Mouse (Mus musculus) myocyte (in vitro differentiated cells): ENCODE measurements around the gene Olfml1.

ENCODE experiments used
- CEBPB ChIP-seq: IDR thresholded peaks from 2 replicates; pipeline ENCODE4 v1.6.1; 2011; ENCODE audit warnings: mild to moderate bottlenecking, moderate library complexity; ENCODE audit not compliant: poor library complexity, insufficient read depth, severe bottlenecking
- MAX ChIP-seq: IDR thresholded peaks from one replicate; pipeline ENCODE4 v1.6.1; 2011; ENCODE audit warnings: low read depth, mild to moderate bottlenecking, control low read depth
- POLR2A ChIP-seq: IDR thresholded peaks from one replicate; pipeline ENCODE4 v1.6.1; 2011; ENCODE audit warnings: low read depth, mild to moderate bottlenecking, control low read depth, moderate library complexity; ENCODE audit not compliant: insufficient read length
- POLR2AphosphoS2 ChIP-seq: IDR thresholded peaks from one replicate; pipeline ENCODE4 v1.6.1; 2011; ENCODE audit warnings: low read depth, control low read depth; ENCODE audit not compliant: insufficient read length
- USF1 ChIP-seq: IDR thresholded peaks from one replicate; pipeline ENCODE4 v1.6.1; 2011; ENCODE audit warnings: low read depth, mild to moderate bottlenecking, control low read depth, moderate library complexity

GRCm38 (mm10) chr7:107573856-107574255 lies 6.6 kb downstream of the Olfml1 start:
- TF ChIP-seq POLR2A (no peak), POLR2AphosphoS2 (no peak), CEBPB (no peak), MAX (no peak), USF1 (no peak)
